Mouse (Mus musculus) bone marrow, adult 2 months (tissue): ENCODE data around the gene Sh2d6.

Source experiments
- CTCF ChIP-seq: fragments of 200-500 bp; IDR thresholded peaks from 2 replicates; pipeline ENCODE4 v1.5.1; 2011; ENCODE audit warnings: low read length, control low read depth; ENCODE audit not compliant: control insufficient read depth, insufficient read depth
- POLR2A ChIP-seq: fragments of 200-500 bp; IDR thresholded peaks from 2 replicates; pipeline ENCODE4 v1.6.1; 2011; ENCODE audit warnings: low read depth, mild to moderate bottlenecking, control low read depth, low read length, borderline replicate concordance; ENCODE audit not compliant: control insufficient read depth

GRCm38 (mm10) chr6:72521607-72522006, at the start of gene Sh2d6:
- TF ChIP-seq CTCF (no peak), POLR2A (no peak)
